Mouse (Mus musculus) T-helper 1 cell (primary cell): ENCODE data around the gene Hacd1.
"Not testable (repeated sequence)": the region's sequence is repeated elsewhere in the genome, so short reads cannot be mapped to it uniquely, and the experiment has no call there.

Experiments used
- in situ Hi-C: fragments of 300-600 bp; cut with MboI, MseI; formaldehyde crosslinking; loops from one replicate; pipeline ENCODE4 v1.15.1; 2025; ENCODE audit warnings: high pct_unique_total_duplicates

Gene Hacd1

DNA sequence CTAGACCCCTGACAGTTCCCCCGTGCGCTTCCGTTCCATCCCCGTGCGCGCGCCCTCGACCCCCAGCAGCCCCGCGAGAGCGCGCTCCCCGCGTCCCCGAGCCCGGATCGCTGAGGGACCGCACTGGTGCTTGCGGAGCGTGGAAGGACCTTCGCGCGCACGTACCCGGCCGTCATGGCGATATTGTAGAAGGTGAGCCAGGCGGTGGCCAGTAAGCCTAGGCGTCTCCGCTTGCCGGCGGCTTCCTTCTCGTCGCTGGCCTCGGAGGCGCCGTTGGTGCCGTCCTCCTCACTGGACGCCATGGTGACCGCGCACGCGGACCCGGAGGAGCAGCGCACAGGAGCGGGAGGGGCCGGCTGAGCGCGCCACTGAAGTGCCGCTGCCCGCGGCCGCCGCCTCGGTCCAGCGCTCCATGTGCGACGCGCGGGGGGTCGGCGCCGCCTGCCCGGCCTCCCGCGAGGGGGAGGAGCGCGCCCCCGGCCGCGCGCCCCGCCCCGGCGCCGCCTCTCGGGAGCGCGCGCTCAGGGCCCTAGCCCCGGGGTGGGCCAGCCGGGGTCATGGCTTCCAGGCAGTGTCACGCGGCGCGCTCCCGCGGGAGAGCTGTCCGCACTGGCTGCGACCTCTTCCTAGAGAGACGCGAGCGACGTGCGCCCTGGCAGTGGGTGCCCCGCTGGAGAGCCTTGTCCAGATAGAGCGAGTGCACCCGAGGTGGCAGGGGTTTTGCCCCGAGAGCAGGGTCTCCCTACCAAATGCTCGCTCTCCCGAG lies at the start of gene Hacd1:
Gene Hacd1, minus strand, starts transcription at position 570 of the 766 bp plus-strand sequence.
- in situ Hi-C loops, result no loop called here

- in situ Hi-C loops, result no loop called here
Measured at GRCm38 (mm10) chr2:14103924-14104323, 48.0 kb upstream of the Hacd1 start.

DNA sequence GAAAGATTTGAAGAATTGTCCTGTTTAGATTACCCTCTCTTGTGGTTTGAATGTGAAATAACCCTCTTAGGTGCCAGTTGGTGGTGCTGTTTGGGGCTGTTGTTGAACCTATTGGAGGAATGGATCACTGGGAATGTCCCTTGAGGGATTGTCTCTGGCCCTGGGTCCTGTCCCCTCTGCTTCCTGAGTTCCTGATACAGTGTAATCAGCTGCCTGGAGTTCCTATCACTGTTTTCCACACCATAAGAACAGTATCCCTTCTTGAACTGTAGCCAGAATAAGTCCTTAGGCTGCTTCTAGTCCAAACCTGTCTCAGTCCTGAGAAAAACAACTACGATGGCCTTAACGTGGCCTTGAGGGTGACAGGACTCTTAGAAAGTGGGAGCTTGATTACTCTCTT lies 46.7 kb upstream of the Hacd1 start:
- in situ Hi-C loops, result no loop called here

GRCm38 (mm10) chr2:14100533-14100932 lies 44.6 kb upstream of the Hacd1 start:
- in situ Hi-C loops, result no loop called here

GRCm38 (mm10) chr2:14078527-14078926 lies 22.6 kb upstream of the Hacd1 start:
- in situ Hi-C loops, result not testable (repeated sequence)

GRCm38 (mm10) chr2:14074221-14074901 lies 18.4 kb upstream of the Hacd1 start:
- in situ Hi-C loops, result no loop called here

GRCm38 (mm10) chr2:14073362-14074220 lies 17.7 kb upstream of the Hacd1 start, which contains the start of gene Stam:
Gene Stam (plus strand): TSS chr2:14074098.
- in situ Hi-C loops, result no loop called here

GRCm38 (mm10) chr2:14073008-14073361 lies 17.1 kb upstream of the Hacd1 start:
- in situ Hi-C loops, result no loop called here

DNA sequence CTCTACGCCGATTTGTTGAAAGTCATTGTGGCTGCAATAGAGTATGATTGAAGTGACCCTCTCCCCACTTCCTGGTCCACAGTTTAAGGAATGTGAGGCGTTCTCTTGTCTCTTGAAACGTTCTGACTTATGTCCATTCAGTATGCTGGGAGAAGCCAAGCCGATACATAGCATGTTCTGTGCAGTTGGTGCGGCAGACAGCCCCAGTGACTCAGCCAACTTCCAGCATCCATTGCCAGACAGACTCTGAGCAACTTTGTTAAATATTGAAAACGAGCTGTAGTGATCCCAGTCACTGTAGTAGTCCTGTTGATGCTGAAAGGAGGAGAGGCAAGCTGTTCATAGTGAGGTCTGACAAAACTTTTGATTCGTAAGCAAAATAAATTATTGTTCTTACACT lies 14.5 kb upstream of the Hacd1 start:
- in situ Hi-C loops, result no loop called here

DNA sequence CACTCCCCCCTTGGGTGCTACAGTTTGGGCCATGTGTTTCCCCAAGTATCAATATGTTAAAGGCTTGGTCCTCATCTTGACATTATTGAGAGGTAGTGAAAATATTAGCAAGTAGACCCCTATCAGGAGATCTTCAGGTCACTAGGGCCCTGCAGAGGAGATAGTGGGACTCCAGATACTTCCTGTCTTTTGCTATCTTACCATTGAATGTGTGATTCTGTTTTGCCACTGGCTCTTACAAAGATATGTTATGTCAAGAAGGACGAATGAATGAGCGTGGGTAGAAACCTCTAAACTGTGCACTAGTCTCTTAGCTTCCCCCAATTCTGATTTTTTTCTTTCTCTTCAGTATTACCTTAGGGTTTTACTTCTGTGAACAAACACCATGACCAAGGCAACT lies 13.1 kb upstream of the Hacd1 start:
- in situ Hi-C loops, result no loop called here

GRCm38 (mm10) chr2:14065704-14066650 lies 10.0 kb upstream of the Hacd1 start:
- in situ Hi-C loops, result no loop called here

- in situ Hi-C loops, result no loop called here
Measured at GRCm38 (mm10) chr2:14055168-14055565, 768 bp downstream of the Hacd1 start.

DNA sequence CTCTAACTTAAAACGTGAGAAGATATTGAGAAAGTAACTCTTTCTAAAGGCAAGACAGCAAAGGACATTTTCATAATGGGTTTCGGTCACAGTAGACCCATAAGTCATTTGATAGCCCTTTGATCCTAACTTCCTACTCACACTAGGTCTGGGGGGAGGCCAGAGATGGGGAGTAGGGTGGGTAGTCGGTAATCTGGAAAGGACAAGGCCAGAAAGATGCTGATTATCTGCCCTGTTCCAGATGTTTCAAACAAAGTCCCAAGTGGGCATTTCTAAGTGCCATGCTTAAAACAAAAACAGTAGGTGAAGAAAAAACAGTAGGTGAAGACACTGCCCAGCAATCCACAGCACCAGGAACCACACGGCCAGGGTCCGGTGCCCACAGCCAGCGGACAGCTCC lies 1.2 kb downstream of the Hacd1 start:
- in situ Hi-C loops, result loop anchor here (5.0 kb wide), 1 partner anchor 103 kb away; no protein-coding TSS in a partner anchor

GRCm38 (mm10) chr2:14054163-14054562 lies 1.8 kb downstream of the Hacd1 start:
- in situ Hi-C loops, result loop anchor here (5.0 kb wide), 1 partner anchor 103 kb away; no protein-coding TSS in a partner anchor

GRCm38 (mm10) chr2:14053618-14054017 lies 2.3 kb downstream of the Hacd1 start:
- in situ Hi-C loops, result loop anchor here (5.0 kb wide), 1 partner anchor 104 kb away; no protein-coding TSS in a partner anchor

- in situ Hi-C loops, result loop anchor here (10.0 kb wide), 1 partner anchor 266 kb away; no protein-coding TSS in a partner anchor
Measured at GRCm38 (mm10) chr2:14048808-14049207, 7.1 kb downstream of the Hacd1 start.

DNA sequence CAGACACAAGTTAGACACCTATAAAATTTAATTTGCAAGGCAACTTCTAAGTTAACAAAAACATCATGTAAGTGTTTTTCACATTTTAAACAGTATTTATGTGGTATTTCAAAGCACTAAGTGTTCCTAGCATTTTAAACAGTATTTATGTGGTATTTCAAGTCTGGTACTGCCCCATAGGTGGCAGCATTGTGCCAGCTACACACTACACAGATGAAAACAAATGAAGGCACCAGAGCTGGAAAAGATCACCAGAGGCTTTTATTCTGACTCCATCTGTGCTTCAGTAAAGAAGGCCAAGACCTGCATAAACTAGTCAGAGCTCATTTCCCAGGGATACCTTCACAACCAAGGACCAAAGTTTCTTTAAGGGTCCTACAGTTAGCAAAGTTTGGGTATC lies 7.6 kb downstream of the Hacd1 start:
- in situ Hi-C loops, result loop anchor here (10.0 kb wide), 1 partner anchor 266 kb away; no protein-coding TSS in a partner anchor

- in situ Hi-C loops, result loop anchor here (10.0 kb wide), 1 partner anchor 271 kb away; no protein-coding TSS in a partner anchor
Measured at GRCm38 (mm10) chr2:14043577-14044170, 12.3 kb downstream of the Hacd1 start.

DNA sequence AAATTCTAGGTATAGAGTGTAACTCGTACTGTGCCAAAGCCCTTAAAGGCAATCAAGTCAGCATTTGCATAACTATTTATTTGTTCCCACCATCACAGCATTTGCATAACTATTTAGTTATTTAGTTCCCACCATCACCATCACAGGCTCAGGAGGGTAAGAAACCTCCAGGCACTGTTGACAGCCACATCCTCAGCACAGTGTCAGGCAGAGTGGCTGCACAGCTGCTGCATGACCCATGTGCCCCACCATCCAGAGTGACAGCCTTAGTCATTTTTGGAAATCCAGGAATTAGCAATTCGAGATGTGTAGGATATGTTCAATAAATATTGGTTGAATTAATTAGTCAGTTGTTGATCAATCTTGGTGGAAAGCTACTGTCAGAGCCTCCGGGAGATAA lies 12.9 kb downstream of the Hacd1 start:
- in situ Hi-C loops, result loop anchor here (10.0 kb wide), 1 partner anchor 272 kb away; no protein-coding TSS in a partner anchor

- in situ Hi-C loops, result loop anchor here (10.0 kb wide), 1 partner anchor 274 kb away; no protein-coding TSS in a partner anchor
Measured at GRCm38 (mm10) chr2:14041249-14041648, 14.7 kb downstream of the Hacd1 start.
